Mouse (Mus musculus) kidney, postnatal 36 days (tissue): ENCODE results near the gene Zglp1.
"Not testable (repeated sequence)": the region's sequence is repeated elsewhere in the genome, so short reads cannot be mapped to it uniquely, and the experiment has no call there.

Experiments
- DNase-seq, 2 experiments: peaks; one replicate each; pipeline ENCODE4 v3.0.0; 2021 to 2022; ENCODE audit warnings: mixed read lengths in 2 of 2

The Zglp1 gene

DNA sequence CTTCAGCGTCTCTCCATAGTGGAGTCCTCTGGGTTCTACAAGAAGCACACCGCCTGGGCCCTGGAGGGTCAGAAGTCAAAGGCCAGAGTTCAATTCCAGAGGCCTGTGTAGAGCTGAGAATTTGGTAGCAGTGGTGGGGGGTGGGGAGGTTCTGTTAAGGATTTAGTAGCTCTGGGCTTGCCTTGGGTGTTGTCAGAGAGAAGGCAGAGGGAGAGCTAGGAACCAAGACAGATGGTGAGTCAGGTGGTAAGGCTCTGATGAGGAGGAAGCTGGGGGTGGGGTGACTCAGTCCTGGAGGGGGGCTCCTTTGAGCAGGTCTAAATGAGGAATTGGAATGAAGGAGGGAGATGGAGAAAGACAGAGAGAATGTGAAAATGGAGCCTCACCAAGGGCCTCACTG is 4.0 kb downstream of the Zglp1 start:
- DNase-seq: no peak

DNA sequence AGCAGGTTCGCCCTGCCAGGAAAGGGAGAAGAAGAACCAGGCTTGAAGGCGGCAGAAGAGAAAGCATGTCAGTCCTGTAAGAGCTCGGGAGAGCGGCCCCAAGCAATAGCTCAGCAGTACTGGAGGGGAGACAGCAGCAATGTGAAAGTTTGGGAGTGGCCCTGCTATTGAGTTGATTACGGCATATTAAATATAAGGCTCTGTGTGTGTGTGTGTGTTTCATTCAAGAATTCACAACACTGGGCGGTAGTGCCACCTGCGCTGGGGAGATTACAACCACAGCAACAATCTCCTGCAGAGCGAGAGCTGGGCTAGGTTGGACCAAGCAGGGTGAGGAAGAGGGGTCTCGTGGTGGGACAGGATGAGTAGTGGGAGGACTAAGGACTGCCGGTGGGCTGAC is 15.3 kb downstream of the Zglp1 start:
- no peak for DNase-seq

DNA sequence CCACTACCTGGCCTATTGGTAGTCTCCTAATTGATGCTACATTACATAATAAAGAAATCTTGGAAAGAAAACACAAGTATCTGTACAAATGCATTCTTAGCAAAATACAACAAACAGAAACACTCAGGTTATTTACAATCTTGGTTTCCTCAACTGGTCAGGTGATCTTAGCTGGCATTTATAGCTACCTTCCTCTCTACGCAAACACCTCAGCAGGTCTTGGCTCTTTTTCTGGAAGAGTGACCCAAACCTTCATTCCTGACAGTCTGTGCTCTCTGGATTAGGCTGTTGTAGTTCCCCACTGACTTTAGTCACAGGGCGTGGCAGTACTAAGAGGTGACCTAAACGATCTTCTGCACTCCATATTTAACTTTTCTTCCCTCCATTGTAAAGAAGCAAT is 21.7 kb downstream of the Zglp1 start:
- DNase-seq: no peak

DNA sequence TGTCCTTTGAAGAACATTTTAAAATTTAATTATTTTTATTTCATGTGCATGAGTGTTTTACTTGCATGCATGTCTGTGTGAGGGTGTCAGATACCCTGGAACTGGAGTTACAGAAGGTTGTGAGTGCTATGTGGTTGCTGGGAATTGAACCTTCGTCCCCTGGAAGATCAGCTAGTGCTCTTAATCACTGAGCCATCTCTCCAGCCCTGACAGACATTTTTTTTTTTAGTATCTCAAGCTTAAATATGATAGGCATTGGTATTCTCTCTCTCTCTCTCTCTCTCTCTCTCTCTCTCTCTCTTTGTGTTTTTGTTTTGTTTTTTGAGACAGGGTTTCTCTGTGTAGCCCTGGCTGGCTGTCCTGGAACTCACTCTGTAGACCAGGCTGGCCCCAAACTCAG is 22.1 kb downstream of the Zglp1 start:
- not testable (repeated sequence) for DNase-seq

DNA sequence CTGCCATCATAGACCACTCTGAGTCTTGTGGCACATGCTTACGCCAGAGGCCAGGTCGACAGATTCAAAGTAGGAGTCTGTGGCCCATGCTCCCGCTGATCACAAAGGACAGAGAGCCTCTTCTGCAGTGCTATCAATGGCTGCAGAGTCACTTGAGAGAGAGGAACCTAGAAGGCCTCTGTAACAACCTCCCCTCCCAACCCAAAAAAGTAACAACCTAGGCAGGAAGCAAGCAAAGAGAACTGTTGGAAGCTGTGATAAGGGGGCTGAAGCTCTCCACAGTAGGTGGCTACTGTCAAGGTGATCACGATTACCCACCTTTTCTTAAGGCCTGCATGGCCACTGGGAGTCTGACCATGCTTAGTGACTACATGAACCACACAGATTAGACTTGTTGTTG is 23.3 kb downstream of the Zglp1 start:
- DNase-seq: no peak

DNA sequence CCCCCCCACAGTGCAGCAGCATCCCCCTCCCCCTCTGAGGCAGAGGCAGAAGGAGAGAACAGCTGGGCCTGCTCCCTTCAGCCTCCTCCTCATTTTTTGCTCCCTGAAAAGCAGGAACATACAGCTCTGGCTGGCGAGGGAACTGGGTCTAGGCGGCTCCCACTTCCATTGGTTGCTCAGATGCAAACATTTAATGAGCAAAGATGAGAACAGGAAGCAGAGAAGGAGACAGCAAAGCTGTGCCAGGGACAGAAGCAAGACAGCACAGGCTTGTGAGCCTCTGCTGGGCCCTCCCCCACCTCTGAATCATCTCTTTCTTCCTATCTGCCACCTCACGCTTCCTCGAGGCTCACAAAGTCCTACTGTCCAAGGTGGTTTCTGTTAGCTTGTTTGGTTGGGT is 25.6 kb downstream of the Zglp1 start:
- DNase-seq: no peak

DNA sequence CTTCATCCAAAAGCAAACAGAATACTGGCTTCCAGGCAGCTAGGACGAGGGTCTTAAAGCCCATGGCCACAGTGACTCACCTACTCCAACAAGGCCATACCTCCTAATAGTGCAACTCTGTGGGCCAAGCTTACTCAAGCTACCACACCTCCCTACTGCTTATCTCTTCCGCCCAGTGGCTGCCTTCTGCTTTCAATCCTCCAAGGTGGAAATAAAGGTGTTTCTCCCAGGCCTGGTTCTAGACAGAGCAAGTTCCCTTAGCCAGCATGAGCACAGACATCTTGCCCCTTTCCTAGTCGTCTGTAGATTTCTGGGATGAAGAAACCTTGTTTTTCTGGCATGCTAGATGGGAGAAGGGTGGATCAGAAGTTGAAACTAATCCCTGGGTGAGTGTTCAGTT is 27.1 kb downstream of the Zglp1 start:
- no peak for DNase-seq

DNA sequence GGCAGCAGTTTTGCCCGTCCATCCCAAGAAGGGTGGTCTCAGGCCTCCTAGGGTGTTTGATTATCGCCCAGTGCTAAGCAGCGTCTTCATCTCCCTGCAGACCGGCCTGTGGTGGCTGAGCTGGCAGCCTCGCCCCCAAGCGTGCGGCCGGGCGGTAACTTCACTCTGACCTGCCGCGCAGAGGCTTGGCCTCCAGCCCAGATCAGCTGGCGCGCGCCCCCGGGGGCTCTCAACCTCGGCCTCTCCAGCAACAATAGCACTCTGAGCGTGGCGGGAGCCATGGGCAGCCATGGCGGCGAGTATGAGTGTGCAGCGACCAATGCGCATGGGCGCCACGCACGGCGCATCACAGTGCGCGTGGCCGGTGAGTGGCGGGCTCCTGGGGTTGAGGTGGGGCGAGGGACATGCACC is 29.4 kb downstream of the Zglp1 start:
- peak; percentile 27 to 52 for DNase-seq

DNA sequence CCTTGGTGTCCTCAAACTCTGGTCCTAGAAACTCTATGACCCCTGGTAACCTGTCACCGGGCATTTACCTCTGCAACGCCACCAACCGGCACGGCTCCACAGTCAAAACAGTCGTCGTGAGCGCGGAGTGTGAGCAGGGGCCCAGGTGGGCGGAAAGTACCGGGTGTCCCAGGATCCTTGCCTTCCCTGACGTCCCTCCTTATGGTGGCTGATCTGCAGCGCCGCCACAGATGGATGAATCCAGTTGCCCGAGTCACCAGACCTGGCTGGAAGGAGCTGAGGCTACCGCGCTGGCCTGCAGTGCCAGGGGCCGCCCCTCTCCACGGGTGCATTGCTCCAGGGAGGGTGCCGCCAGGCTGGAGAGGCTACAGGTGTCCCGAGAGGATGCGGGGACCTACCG is 30.2 kb downstream of the Zglp1 start:
- DNase-seq: no peak

DNA sequence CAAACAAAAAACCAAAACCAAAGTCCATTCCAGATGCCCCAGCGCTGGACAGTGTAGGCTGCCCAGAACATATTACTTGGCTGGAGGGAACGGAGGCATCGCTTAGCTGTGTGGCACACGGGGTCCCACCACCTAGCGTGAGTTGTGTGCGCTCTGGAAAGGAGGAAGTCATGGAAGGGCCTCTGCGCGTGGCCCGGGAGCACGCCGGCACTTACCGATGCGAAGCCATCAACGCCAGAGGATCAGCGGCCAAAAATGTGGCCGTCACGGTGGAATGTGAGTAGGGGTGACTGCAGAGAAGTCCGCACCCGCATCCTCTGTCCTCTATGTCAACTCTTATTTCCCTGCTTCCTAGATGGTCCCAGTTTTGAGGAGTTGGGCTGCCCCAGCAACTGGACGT is 30.7 kb downstream of the Zglp1 start:
- DNase-seq: no peak

DNA sequence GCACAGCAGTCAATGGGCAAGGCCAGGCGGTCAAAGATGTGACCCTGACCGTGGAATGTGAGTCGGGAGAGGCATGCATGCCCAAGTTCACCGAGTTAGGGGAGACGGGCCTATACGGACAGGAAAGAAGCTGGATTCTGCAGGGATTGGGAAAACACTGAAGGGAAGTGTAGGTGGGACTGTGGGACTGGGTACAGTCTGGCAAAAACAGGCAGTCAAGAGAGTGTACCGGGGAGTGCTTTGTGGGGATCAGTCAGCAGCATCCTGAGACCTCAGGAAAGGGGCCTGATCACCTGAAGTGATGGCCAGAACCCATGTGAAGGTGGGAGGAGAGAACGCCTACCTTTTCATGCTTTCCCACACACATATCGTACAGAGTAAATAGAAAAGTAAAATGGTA is 31.3 kb downstream of the Zglp1 start:
- DNase-seq: no peak

DNA sequence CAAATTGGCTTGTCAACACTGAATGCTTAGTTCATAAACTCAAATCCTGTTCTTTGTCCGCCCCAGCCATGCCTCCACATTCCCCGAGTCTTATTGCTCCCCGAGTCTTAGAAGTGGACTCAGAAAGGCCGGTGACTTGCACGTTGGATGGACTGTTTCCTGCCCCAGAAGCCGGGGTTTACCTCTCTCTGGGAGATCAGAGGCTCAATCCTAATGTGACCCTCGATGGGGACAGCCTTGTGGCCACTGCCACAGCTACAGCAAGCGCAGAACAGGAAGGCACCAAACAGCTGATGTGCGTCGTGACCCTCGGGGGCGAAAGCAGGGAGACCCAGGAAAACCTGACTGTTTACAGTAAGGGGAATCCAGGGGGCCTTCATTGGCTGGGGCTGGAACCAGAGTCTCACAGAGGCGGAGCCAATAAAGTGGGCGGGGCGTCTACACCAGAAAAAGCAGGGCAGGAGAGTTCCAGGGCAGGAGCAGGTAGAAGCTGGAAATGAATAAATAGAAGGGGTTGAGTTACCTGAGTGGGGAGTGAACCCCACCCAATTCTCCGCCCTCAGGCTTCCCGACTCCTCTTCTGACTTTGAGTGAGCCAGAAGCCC is 32.3 kb downstream of the Zglp1 start:
- DNase-seq: peak in 1 of 2 experiments; percentile 56

DNA sequence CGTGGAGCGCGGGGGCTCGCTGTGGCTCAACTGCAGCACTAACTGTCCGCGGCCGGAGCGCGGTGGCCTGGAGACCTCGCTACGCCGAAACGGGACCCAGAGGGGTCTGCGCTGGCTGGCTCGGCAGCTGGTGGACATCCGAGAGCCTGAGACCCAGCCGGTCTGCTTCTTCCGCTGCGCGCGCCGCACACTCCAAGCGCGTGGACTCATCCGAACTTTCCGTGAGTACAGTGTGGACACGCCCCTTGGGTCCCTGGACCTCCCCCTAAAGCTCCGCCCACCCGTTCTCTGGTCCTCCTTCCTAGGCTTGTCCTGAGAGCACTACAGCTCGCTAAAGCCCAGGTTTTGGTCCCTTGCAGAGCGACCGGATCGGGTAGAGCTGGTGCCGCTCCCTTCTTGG is 33.8 kb downstream of the Zglp1 start:
- DNase-seq: peak; percentile 94 to 95

DNA sequence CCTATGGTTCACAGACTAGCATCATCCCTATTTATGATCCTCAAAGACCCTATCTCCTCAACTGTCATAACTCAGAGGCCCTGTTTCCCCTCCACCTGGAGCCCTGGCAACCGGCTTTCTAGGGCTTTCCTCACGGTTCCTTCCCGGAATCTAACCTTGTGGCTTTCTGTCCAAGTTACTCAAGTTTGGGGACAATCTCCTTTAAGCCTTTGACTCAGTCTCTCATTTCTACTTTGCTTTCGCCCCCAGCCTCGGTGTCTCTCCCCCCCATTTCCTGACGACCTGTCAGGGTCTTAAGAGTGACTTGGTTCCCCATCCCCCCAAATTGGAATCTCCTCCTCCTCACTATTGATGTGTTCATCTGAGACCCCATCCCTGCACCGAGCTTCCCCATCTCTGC is 34.4 kb downstream of the Zglp1 start:
- no peak for DNase-seq

DNA sequence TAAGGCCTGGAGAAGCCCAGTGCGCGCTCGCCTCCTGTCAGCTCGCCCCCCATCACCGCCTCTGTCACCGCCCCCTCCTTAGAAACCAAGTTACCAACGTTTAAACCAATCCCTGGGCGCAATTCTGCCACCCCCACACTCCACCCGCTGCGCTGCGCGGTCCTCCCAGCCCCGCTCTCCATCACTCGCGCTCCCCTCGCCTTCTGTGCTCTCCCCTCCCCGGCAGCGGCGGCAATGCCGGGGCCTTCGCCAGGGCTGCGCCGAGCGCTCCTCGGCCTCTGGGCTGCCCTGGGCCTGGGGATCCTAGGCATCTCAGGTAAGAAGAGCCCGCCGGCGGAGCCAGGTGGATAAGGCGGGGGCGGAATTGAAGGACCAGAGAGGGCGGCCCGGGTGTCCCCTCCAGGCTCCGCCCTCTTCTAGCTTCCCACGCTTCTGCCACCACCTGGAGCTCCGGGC is 35.0 kb downstream of the Zglp1 start, which contains the start of gene Icam5:
TSS of gene Icam5 (plus strand) at position 178 of the 456 bp plus-strand sequence.
- peak in 1 of 2 experiments; percentile 37 for DNase-seq

DNA sequence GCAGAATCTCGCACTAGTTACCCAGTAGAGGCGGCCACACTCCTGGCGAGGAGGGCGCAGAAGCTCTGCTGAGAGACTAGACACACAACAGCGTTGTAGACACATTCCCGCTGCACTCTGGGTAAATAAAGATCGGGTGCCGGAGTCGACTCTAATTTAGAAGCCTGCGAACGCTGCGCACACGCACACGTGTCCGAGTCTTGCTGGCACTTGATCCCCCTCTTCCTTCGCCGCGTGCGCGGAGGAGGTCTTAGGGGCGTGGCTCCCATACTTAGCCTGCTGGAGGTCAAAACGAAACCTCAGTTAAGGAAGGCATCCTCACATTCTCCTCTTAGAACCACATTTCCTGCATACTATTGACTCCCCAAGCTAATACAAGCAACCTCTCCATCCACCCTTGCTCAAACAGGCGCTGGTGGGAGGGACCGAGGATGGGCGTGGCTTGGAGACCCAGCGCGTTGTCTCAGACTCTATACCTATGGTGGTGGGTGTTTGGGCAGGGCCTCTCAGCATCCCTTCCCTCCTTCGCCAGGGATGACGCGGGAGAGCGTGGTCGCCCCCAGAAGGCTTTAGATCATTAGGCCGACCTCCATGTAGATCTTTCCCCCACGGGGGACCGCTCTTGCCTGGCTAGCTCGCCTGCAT is 35.5 kb downstream of the Zglp1 start:
- peak; percentile 53 to 71 for DNase-seq

DNA sequence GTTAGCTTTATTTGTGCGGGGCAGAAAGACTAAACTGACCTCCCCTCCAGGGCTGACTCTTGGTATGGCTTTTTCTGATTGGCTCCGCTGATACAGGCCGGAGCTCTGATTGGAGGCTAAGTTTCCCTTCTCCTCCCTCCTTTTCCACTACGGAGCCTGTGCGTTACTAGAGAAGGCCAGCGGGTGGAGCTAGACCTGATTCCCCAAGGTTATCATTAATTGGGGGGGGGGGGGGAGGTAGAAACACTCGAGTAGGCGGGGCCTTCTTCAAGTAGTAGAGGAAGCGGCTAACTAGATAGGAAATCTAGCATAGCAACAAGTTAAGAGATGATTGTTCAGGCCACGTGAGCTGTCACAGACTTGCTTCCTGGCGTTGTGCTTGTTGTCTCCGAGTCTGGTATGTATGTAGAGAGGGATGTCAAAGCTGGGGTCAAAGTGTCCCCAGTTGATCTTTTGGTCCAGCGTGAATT is 36.1 kb downstream of the Zglp1 start:
- DNase-seq: peak; percentile 92 to 95

DNA sequence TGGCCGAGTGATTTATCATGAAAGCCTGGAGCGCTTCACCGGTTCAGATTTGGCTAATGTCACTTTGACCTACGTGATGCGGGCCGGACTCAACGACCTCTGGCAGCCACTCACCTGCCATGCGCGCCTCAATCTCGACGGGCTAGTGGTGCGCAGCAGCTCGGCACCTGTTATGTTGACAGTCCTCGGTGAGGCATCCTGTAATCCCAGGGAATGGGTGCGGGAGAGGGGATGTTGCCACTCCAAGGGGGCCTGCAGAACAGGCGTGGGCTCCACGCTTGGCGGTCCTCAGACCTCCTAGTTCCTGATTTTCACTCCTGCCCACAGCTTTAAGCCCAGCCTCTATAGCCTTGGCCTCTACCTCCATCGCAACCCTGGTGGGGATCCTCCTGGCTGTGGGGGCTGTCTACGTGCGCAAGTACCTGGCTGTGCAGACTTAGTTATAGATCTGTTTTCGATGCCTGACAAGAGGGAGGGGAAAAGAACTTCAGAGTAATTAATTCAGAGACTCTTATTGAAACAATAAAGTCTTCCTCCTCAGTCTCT is 36.8 kb downstream of the Zglp1 start:
- no peak for DNase-seq

DNA sequence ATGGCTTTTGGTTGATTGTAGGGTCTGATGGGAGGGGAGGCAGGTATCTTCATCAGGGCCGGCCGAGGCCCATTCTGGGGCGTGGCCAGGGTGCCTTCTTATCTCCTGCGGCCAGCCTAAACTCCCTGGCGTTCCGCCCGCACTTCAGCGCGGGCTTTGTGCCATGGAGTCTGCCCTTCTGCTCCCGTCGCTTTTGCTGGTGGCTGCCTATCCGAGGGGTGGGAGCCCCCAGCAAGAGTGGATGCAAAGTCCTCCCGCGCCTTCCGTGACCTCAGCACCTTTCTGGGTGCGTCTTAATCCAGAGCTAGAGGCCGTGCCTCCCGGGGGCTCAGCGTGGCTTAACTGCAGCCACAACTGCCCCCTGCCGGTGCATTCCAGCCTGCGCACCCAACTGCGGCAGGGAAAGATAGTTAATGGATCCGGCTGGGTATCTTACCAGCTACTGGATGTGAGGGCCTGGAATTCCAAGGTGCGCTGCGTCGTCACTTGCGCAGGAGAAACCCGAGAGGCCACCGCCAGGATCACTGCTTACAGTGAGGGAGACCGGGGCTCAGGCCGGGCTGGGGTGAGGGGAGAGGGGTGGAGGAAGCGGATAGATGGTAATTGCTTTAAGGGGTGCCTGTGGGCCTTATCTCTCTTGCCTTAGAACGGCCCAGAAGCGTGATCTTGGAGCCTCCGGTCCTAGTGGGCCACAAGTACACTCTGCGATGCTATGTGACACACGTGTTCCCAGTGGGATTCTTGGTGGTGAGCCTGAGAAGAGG is 37.4 kb downstream of the Zglp1 start, which contains the start of gene Icam4:
TSS of gene Icam4 (plus strand) at position 83 of the 764 bp plus-strand sequence.
- DNase-seq: peak; percentile 85 to 92

DNA sequence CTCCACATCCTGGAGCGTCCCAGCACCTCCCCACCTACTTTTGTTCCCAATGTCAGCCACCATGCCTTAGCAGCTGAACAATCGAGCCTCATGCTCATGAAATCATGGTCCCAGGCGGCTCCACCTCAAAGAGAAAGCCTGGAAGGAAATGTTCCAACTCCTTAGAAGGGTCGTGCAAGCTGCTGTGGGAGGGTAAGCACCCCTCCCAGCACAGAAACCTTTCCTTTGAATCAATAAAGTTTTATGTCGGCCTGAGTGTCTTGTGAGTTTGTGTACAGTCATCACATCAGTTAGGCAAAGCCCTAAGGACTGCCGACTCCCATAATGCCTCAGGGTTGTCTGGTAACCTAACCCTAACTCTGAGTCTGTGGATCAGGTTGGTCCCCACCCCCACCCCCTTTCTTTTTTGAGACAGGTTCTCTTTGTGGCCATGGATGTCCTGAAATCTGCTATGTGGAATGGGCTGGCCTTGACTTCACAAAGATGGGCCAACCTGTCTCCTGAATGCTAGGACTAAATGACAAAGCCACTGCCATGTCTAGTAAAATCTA is 38.3 kb downstream of the Zglp1 start:
- no peak for DNase-seq

DNA sequence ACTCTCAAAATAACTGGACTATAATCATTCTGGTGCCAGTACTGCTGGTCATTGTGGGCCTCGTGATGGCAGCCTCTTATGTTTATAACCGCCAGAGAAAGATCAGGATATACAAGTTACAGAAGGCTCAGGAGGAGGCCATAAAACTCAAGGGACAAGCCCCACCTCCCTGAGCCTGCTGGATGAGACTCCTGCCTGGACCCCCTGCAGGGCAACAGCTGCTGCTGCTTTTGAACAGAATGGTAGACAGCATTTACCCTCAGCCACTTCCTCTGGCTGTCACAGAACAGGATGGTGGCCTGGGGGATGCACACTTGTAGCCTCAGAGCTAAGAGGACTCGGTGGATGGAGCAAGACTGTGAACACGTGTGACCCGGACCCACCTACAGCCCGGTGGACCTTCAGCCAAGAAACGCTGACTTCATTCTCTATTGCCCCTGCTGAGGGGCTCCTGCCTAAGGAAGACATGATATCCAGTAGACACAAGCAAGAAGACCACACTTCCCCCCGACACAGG is 39.1 kb downstream of the Zglp1 start:
- DNase-seq: no peak

DNA sequence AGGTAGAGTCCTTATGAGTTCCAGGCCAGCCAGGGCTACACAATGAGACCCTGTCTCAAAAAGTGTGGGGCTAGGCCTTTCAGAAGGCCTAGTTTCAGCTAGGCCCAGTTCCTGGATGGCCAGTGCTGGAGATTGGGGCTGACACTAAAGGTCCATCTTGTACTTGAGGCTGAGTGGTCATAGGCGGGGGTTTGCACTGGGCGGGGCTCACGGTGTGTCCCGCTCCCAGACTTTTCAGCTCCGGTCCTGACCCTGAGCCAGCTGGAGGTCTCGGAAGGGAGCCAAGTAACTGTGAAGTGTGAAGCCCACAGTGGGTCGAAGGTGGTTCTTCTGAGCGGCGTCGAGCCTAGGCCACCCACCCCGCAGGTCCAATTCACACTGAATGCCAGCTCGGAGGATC is 40.0 kb downstream of the Zglp1 start:
- DNase-seq: no peak

DNA sequence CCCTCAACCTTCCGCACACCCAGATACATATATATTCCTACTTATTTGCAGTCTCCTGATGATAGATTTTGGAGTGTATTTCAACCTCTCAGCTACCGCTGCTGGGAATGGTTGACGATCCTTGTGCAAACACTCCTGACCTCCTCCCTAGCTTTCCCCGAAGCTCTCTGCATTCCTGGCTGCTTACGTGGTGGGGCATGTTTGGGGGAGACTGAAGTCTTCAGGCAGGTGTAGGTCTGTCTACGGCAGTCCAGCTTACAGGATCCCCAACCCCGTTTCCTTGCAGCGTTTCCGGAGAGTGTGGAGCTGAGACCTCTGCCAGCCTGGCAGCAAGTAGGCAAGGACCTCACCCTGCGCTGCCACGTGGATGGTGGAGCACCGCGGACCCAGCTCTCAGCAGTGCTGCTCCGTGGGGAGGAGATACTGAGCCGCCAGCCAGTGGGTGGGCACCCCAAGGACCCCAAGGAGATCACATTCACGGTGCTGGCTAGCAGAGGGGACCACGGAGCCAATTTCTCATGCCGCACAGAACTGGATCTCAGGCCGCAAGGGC is 41.6 kb downstream of the Zglp1 start:
- DNase-seq: no peak
